Mouse (Mus musculus): ENCODE results near the gene Cmya5. TPM values are rescaled to one million over a fixed set of nuclear protein-coding genes. Genes with fewer than 3 reads are reported as not detected.

Cmya5 gene
- polyA plus RNA-seq, 1 experiment = not detected

- Histone ChIP-seq H3K27me3 (ENCODE audit: control insufficient read depth) (no peaks in the 10 kb centered on the region), H3K36me3 (ENCODE audit: control insufficient read depth) (no peaks in the 10 kb centered on the region), H3K4me3 (replicated peaks) (no peak overlapping the region), H3K4me1 (ENCODE audit: control insufficient read depth) (no peaks in the 10 kb centered on the region), H3K9me3 (ENCODE audit: control insufficient read depth, low read length) (no peaks in the 10 kb centered on the region)
- TF ChIP-seq GATA1 (IDR thresholded peaks at IDR 0.05; ENCODE audit: low read length) = no peak
- TF ChIP-seq TAL1 (IDR thresholded peaks at IDR 0.05; ENCODE audit: low read length) = no peak
Observed at GRCm38 (mm10) chr13:93058551-93059011, 85.9 kb downstream of the Cmya5 start.

DNA sequence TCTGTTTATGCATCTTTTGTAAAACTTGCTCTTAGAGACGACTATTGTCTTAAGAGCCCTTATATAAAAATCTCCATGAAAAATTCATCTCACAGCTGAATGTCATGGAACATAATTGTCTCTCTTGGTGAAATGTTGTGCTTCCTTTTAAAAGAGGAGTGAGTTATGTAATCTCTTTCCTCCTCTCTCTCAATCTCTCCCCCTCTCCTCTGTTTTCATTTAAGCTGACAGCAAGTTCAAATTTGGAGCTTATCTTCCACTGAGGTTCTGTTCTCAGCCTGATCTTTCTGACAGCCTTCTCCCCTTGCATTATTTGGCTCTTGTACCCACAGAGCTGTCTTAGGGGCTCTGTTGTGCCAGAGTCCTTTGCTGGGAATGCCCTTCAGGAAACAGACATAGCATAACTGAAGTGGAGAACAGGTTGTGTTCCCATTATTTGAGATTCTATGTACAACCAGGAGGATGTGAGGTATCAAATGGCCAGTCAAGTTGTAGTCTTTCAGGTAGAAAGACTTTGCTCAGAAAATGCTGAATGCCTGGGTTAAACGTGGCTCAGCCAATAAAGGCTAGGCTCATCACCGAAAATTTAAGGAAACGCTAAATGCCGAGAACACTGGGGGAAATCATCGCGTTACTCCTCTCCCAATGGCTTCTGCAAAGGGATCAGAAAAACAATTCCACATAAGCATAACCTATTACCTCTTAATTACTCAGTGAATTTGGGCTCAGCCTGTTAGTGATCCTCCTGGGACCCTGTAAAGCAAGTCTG, 86.8 kb downstream of the Cmya5 start:
- Histone ChIP-seq H3K4me3 (replicated peaks) (no peak overlapping the region), H3K36me3 (ENCODE audit: control insufficient read depth) (no peaks in the 10 kb centered on the region), H3K9me3 (ENCODE audit: control insufficient read depth, low read length) (no peaks in the 10 kb centered on the region), H3K27me3 (ENCODE audit: control insufficient read depth) (no peaks in the 10 kb centered on the region), H3K4me1 (ENCODE audit: control insufficient read depth) (no peaks in the 10 kb centered on the region)
- TF ChIP-seq TAL1 (IDR thresholded peaks at IDR 0.05; ENCODE audit: low read length) (no peak), GATA1 (IDR thresholded peaks at IDR 0.05; ENCODE audit: low read length) (no peak)

- Histone ChIP-seq H3K36me3 (ENCODE audit: control insufficient read depth) (no peaks in the 10 kb centered on the region), H3K4me3 (replicated peaks) (no peak overlapping the region), H3K9me3 (ENCODE audit: control insufficient read depth, low read length) (no peaks in the 10 kb centered on the region), H3K27me3 (ENCODE audit: control insufficient read depth) (no peaks in the 10 kb centered on the region), H3K4me1 (ENCODE audit: control insufficient read depth) (no peaks in the 10 kb centered on the region)
- TF ChIP-seq TAL1 (IDR thresholded peaks at IDR 0.05; ENCODE audit: low read length) = no peak
- no peak for TF ChIP-seq GATA1 (IDR thresholded peaks at IDR 0.05; ENCODE audit: low read length)
Observed at GRCm38 (mm10) chr13:93056091-93056490, 88.4 kb downstream of the Cmya5 start.

- TF ChIP-seq GATA1 (IDR thresholded peaks at IDR 0.05; ENCODE audit: low read length) (no peak), TAL1 (IDR thresholded peaks at IDR 0.05; ENCODE audit: low read length) (no peak)
- Histone ChIP-seq H3K4me3 (replicated peaks) (no peak overlapping the region), H3K36me3 (ENCODE audit: control insufficient read depth) (no peaks in the 10 kb centered on the region), H3K4me1 (ENCODE audit: control insufficient read depth) (no peaks in the 10 kb centered on the region), H3K27me3 (ENCODE audit: control insufficient read depth) (no peaks in the 10 kb centered on the region), H3K9me3 (ENCODE audit: control insufficient read depth, low read length) (no peaks in the 10 kb centered on the region)
Observed at GRCm38 (mm10) chr13:93051483-93051882, 93.0 kb downstream of the Cmya5 start.

GRCm38 (mm10) chr13:93041021-93041420, 103.5 kb downstream of the Cmya5 start:
- Histone ChIP-seq H3K9me3 (ENCODE audit: control insufficient read depth, low read length) (no peaks in the 10 kb centered on the region), H3K36me3 (ENCODE audit: control insufficient read depth) (no peaks in the 10 kb centered on the region), H3K4me3 (replicated peaks) (no peak overlapping the region), H3K27me3 (ENCODE audit: control insufficient read depth) (no peaks in the 10 kb centered on the region), H3K4me1 (ENCODE audit: control insufficient read depth) (no peaks in the 10 kb centered on the region)
- TF ChIP-seq TAL1 (IDR thresholded peaks at IDR 0.05; ENCODE audit: low read length) = no peak

DNA sequence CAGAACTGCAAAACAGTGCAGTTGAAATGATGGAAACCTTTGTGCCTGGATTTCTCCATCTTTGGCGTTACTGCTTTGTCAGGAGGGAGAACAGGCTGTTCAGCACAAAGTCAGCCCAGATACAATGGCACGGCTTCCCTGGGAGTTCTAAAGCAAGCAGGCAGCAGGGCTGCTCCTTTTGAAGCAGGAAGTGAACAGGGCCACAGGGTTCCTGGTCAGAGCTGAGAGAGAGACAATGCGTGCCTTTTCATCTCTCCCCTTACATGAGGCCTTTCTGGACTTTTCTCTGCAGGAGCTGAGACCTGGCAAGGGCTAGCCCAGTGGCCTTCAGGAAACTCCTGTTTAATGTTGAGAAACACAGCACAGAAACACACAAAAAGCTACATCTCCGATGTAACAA, 108.3 kb downstream of the Cmya5 start:
- Histone ChIP-seq H3K9me3 (ENCODE audit: control insufficient read depth, low read length) (no peaks in the 10 kb centered on the region), H3K4me3 (replicated peaks) (no peak overlapping the region), H3K4me1 (ENCODE audit: control insufficient read depth) (no peaks in the 10 kb centered on the region), H3K36me3 (ENCODE audit: control insufficient read depth) (no peaks in the 10 kb centered on the region), H3K27me3 (ENCODE audit: control insufficient read depth) (no peaks in the 10 kb centered on the region)
- TF ChIP-seq GATA1 (IDR thresholded peaks at IDR 0.05; ENCODE audit: low read length) = no peak
- no peak for TF ChIP-seq TAL1 (IDR thresholded peaks at IDR 0.05; ENCODE audit: low read length)

GRCm38 (mm10) chr13:93029337-93029736, 115.2 kb downstream of the Cmya5 start:
- peaks cover 7% of the 10 kb centered on the region for H3K9me3 ChIP-seq (ENCODE audit: control insufficient read depth, low read length)
- no peaks in the 10 kb centered on the region for H3K27me3 ChIP-seq (ENCODE audit: control insufficient read depth)
- no peaks in the 10 kb centered on the region for H3K36me3 ChIP-seq (ENCODE audit: control insufficient read depth)
- no peaks in the 10 kb centered on the region for H3K4me1 ChIP-seq (ENCODE audit: control insufficient read depth)
- no peak for TF ChIP-seq TAL1 (IDR thresholded peaks at IDR 0.05; ENCODE audit: low read length)
- no peak for TF ChIP-seq GATA1 (IDR thresholded peaks at IDR 0.05; ENCODE audit: low read length)
- no peak overlapping the region for H3K4me3 ChIP-seq (replicated peaks)

- peaks cover 7% of the 10 kb centered on the region for H3K9me3 ChIP-seq (ENCODE audit: control insufficient read depth, low read length)
- no peaks in the 10 kb centered on the region for H3K4me1 ChIP-seq (ENCODE audit: control insufficient read depth)
- H3K27me3 ChIP-seq (ENCODE audit: control insufficient read depth) = no peaks in the 10 kb centered on the region
- TF ChIP-seq GATA1 (IDR thresholded peaks at IDR 0.05; ENCODE audit: low read length) = no peak
- no peak for TF ChIP-seq TAL1 (IDR thresholded peaks at IDR 0.05; ENCODE audit: low read length)
- H3K4me3 ChIP-seq (replicated peaks) = no peak overlapping the region
- H3K36me3 ChIP-seq (ENCODE audit: control insufficient read depth) = no peaks in the 10 kb centered on the region
Observed at GRCm38 (mm10) chr13:93024837-93025236, 119.7 kb downstream of the Cmya5 start.

GRCm38 (mm10) chr13:93022158-93022557, 122.4 kb downstream of the Cmya5 start:
- TF ChIP-seq TAL1 (IDR thresholded peaks at IDR 0.05; ENCODE audit: low read length) (no peak), GATA1 (IDR thresholded peaks at IDR 0.05; ENCODE audit: low read length) (no peak)
- no peak overlapping the region for H3K4me3 ChIP-seq (replicated peaks)
- H3K36me3 ChIP-seq (ENCODE audit: control insufficient read depth) = no peaks in the 10 kb centered on the region
- no peaks in the 10 kb centered on the region for H3K9me3 ChIP-seq (ENCODE audit: control insufficient read depth, low read length)
- no peaks in the 10 kb centered on the region for H3K4me1 ChIP-seq (ENCODE audit: control insufficient read depth)
- no peaks in the 10 kb centered on the region for H3K27me3 ChIP-seq (ENCODE audit: control insufficient read depth)

DNA sequence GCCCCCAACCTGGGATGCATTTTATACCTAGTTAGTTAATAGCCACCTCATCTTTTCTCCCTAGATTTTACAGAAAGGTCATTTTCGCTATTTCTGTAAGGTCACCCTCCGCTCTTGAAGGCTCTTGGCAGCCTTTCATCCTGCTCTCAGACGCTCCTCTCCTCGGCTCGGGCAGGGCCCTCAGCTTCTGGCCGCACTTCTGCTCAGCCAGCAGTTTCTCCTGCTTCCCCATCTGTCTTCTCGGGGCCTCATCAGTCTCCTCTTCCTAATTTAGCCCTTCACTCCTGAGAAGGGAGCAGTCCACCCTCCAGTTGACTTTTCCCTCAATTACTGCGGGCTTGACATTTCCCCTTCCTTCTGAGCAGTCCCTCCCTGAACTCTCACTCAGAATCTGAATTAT, 131.6 kb downstream of the Cmya5 start:
- no peak overlapping the region for H3K4me3 ChIP-seq (replicated peaks)
- no peaks in the 10 kb centered on the region for H3K27me3 ChIP-seq (ENCODE audit: control insufficient read depth)
- TF ChIP-seq TAL1 (IDR thresholded peaks at IDR 0.05; ENCODE audit: low read length) (no peak), GATA1 (IDR thresholded peaks at IDR 0.05; ENCODE audit: low read length) (no peak)
- H3K4me1 ChIP-seq (ENCODE audit: control insufficient read depth) = no peaks in the 10 kb centered on the region
- no peaks in the 10 kb centered on the region for H3K9me3 ChIP-seq (ENCODE audit: control insufficient read depth, low read length)
- H3K36me3 ChIP-seq (ENCODE audit: control insufficient read depth) = no peaks in the 10 kb centered on the region
